Mouse (Mus musculus) erythroblast, embryonic 14.5 days (primary cell): ENCODE results near the gene Dhrs3. TPM values are rescaled to one million over a fixed set of nuclear protein-coding genes. Genes with fewer than 3 reads are reported as not detected.

Experiments
- H3K27me3 ChIP-seq: 2 replicates; pipeline ENCODE4 v1.6.1; 2012; ENCODE audit warnings: inconsistent platforms; ENCODE audit not compliant: control insufficient read depth
- H3K36me3 ChIP-seq: 2 replicates; pipeline ENCODE4 v1.6.1; 2012; ENCODE audit warnings: mild to moderate bottlenecking, inconsistent platforms; ENCODE audit not compliant: control insufficient read depth
- H3K4me1 ChIP-seq: 2 replicates; pipeline ENCODE4 v1.6.1; 2012; ENCODE audit warnings: inconsistent platforms; ENCODE audit not compliant: control insufficient read depth
- H3K4me3 ChIP-seq: replicated peaks from 2 replicates; pipeline ENCODE3; 2012; ENCODE audit warnings: moderate library complexity, mild to moderate bottlenecking, inconsistent platforms
- H3K9me3 ChIP-seq: 2 replicates; pipeline ENCODE4 v1.6.1; 2012; ENCODE audit warnings: low read length, inconsistent platforms, mixed read lengths; ENCODE audit not compliant: control insufficient read depth
- GATA1 ChIP-seq: IDR thresholded peaks from 2 replicates; pipeline ENCODE4 v1.6.1; 2012; ENCODE audit warnings: low read length, inconsistent platforms, mixed read lengths
- TAL1 ChIP-seq: IDR thresholded peaks from 3 replicates; pipeline ENCODE4 v1.6.1; 2012; ENCODE audit warnings: low read length, inconsistent platforms, mixed read lengths
- polyA plus RNA-seq: library from polyadenylated mRNA; stranded (reverse); fragments of >175 nt; gene quantifications from 2 replicates; pipeline ENCODE4 v1.2.3, GENCODE M21; 2012

Gene Dhrs3
- polyA plus RNA-seq, 1 experiment: 0.31 TPM

GRCm38 (mm10) chr4:144894487-144895210, 2.0 kb downstream of the Dhrs3 start:
- peaks cover 6% of the 10 kb centered on the region for H3K36me3 ChIP-seq
- peaks cover 3% of the 10 kb centered on the region; the same call in 1 of the 2 replicates for H3K9me3 ChIP-seq
- peaks cover 45% of the 10 kb centered on the region for H3K27me3 ChIP-seq
- peaks cover 48% of the 10 kb centered on the region for H3K4me1 ChIP-seq
- peak overlapping the region; percentile 68 for H3K4me3 ChIP-seq
- TF ChIP-seq GATA1 (no peak), TAL1 (no peak)

GRCm38 (mm10) chr4:144895211-144895590, 2.6 kb downstream of the Dhrs3 start:
- peaks cover 3% of the 10 kb centered on the region; the same call in 1 of the 2 replicates for H3K9me3 ChIP-seq
- H3K27me3 ChIP-seq: peaks cover 45% of the 10 kb centered on the region
- TF ChIP-seq TAL1: no peak
- no peak for TF ChIP-seq GATA1
- peak overlapping the region; percentile 68 for H3K4me3 ChIP-seq
- peaks cover 6% of the 10 kb centered on the region for H3K36me3 ChIP-seq
- peaks cover 54% of the 10 kb centered on the region for H3K4me1 ChIP-seq

GRCm38 (mm10) chr4:144896321-144896720, 3.7 kb downstream of the Dhrs3 start:
- Histone ChIP-seq H3K27me3 (peaks cover 45% of the 10 kb centered on the region), H3K4me3 (no peak overlapping the region), H3K9me3 (peaks cover 3% of the 10 kb centered on the region; the same call in 1 of the 2 replicates), H3K36me3 (peaks cover 6% of the 10 kb centered on the region), H3K4me1 (peaks cover 54% of the 10 kb centered on the region)
- TF ChIP-seq TAL1 (no peak), GATA1 (no peak)

DNA sequence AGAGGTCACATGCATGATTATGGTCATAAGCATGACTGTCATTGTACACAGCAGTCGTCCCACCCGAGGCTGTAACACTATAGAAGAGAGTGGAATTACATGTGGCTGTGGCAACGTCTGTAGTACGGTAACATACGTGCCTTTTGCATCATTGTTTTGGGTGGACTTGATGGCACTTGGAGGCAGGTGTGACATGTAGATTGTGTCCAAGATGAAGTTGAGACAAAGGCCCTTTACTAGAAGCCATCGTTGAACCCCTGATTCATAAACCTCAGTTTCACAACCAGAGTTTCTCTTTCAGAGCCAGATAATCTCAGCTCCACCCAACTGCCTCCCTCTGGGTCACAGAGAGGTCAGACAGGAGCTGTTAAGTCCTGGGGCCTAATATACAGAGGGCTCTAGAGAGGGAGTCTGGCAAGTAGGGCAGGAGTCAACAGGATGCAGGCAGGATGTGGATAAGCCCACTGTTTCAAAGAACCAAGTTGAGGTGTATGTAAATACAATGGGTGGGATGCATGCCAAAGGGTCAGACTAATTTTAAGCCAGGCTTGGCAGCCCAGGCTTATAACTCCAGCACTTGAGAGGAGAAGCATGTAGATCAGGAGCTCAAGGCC, 5.5 kb downstream of the Dhrs3 start:
- Histone ChIP-seq H3K36me3 (peaks cover 9% of the 10 kb centered on the region), H3K27me3 (peaks cover 32% of the 10 kb centered on the region), H3K4me3 (no peak overlapping the region), H3K4me1 (peaks cover 59% of the 10 kb centered on the region), H3K9me3 (peaks cover 3% of the 10 kb centered on the region; the same call in 1 of the 2 replicates)
- TF ChIP-seq TAL1 (no peak), GATA1 (no peak)

GRCm38 (mm10) chr4:144898737-144899136, 6.1 kb downstream of the Dhrs3 start:
- Histone ChIP-seq H3K36me3 (peaks cover 9% of the 10 kb centered on the region), H3K27me3 (peaks cover 26% of the 10 kb centered on the region), H3K4me1 (peaks cover 60% of the 10 kb centered on the region), H3K4me3 (no peak overlapping the region), H3K9me3 (0 out of 2 replicates have a peak, but pooled peaks cover 3% of the 10 kb centered on the region)
- TF ChIP-seq TAL1: no peak
- TF ChIP-seq GATA1: no peak

- Histone ChIP-seq H3K4me3 (peak overlapping the region; percentile 22), H3K9me3 (0 out of 2 replicates have a peak, but pooled peaks cover 3% of the 10 kb centered on the region), H3K27me3 (peaks cover 2% of the 10 kb centered on the region; the same call in 1 of the 2 replicates), H3K4me1 (peaks cover 73% of the 10 kb centered on the region), H3K36me3 (peaks cover 12% of the 10 kb centered on the region)
- no peak for TF ChIP-seq TAL1
- peak; percentile 24; the same call in 1 of the 2 replicates for TF ChIP-seq GATA1
Observed at GRCm38 (mm10) chr4:144901561-144902111, 9.0 kb downstream of the Dhrs3 start.

DNA sequence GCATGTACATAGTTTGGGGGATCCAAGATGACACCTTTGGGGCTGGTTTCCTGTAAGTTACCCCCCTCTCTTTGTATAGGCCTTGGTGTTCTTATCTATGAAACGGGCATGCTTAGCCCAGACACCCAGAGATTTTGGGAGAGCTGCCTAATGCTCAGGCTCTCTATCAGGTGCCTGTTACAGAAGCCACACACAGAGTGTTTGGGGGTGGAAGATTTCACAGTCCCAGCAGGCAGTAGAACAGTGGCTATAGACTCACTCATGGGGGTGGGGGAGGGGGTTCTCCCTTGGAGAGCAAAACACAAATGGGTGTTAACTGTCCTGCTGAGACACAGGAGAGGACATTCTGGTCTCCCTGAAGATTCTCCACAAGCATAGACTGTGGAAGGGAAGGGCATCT, 10.5 kb downstream of the Dhrs3 start:
- 0 out of 2 replicates have a peak, but pooled peaks cover 3% of the 10 kb centered on the region for H3K9me3 ChIP-seq
- TF ChIP-seq TAL1 (no peak), GATA1 (no peak)
- H3K4me1 ChIP-seq: peaks cover 81% of the 10 kb centered on the region
- H3K4me3 ChIP-seq: no peak overlapping the region
- H3K36me3 ChIP-seq: peaks cover 14% of the 10 kb centered on the region
- no peaks in the 10 kb centered on the region for H3K27me3 ChIP-seq

GRCm38 (mm10) chr4:144903932-144904331, 11.3 kb downstream of the Dhrs3 start:
- no peaks in the 10 kb centered on the region for H3K9me3 ChIP-seq
- H3K4me1 ChIP-seq: peaks cover 86% of the 10 kb centered on the region
- H3K4me3 ChIP-seq: no peak overlapping the region
- TF ChIP-seq TAL1: no peak
- TF ChIP-seq GATA1: no peak
- H3K27me3 ChIP-seq: no peaks in the 10 kb centered on the region
- H3K36me3 ChIP-seq: peaks cover 14% of the 10 kb centered on the region

DNA sequence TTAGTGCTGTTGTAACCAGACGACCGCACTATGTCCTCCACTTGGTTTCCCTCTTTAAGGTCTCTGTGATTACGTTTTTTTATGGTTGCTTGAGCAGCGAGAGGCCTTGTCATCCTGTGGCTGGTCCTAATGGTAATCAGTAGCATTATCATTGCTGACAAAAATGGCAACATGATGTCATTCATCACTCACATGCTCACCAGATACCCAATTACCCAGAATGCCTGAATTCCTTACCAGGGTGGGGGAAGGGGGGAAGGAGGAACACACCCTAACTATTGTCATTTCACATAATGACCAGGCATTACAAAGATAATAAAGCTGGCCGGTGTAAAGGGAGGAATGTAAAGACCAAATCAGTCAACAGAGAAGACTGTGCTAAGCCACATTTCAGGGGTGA, 12.5 kb downstream of the Dhrs3 start:
- H3K9me3 ChIP-seq: no peaks in the 10 kb centered on the region
- peaks cover 11% of the 10 kb centered on the region for H3K36me3 ChIP-seq
- no peaks in the 10 kb centered on the region for H3K27me3 ChIP-seq
- TF ChIP-seq GATA1 (no peak), TAL1 (no peak)
- no peak overlapping the region for H3K4me3 ChIP-seq
- H3K4me1 ChIP-seq: peaks cover 81% of the 10 kb centered on the region
